Mouse (Mus musculus) heart, embryonic 10.5 days (tissue): ENCODE data around the gene Stum. TPM values are rescaled to one million over a fixed set of nuclear protein-coding genes. Genes with fewer than 3 reads are reported as not detected.
A peak's percentile ranks its signal among the peaks of the same experiment; 100 is the strongest.

Experiments
- DNase-seq: peaks from one replicate; pipeline ENCODE4 v3.0.0-alpha.2; 2017; ENCODE audit warnings: low spot score
- H3K27ac ChIP-seq: fragments of 300-500 bp; sonication (generic); 2 replicates; pipeline ENCODE4 v1.5.1; 2016; ENCODE audit warnings: mild to moderate bottlenecking
- H3K27me3 ChIP-seq: fragments of 300-500 bp; sonication (generic); 2 replicates; pipeline ENCODE4 v1.6.1; 2016; ENCODE audit warnings: mild to moderate bottlenecking; ENCODE audit not compliant: poor library complexity, insufficient read depth, severe bottlenecking
- H3K36me3 ChIP-seq: fragments of 300-500 bp; sonication (generic); 2 replicates; pipeline ENCODE4 v1.6.1; 2016; ENCODE audit warnings: mild to moderate bottlenecking, moderate library complexity
- H3K4me1 ChIP-seq: fragments of 300-500 bp; sonication (generic); 2 replicates; pipeline ENCODE4 v1.6.1; 2016; ENCODE audit warnings: mild to moderate bottlenecking
- H3K4me3 ChIP-seq: fragments of 300-500 bp; sonication (generic); 2 replicates; pipeline ENCODE4 v1.5.1; 2016; ENCODE audit warnings: mild to moderate bottlenecking, moderate library complexity
- H3K9me3 ChIP-seq: fragments of 300-500 bp; sonication (generic); 2 replicates; pipeline ENCODE4 v1.6.1; 2016; ENCODE audit warnings: mild to moderate bottlenecking, moderate library complexity
- WGBS: fragments of 180-500 bp; shearing (Covaris S2); methylation state at CpG from one replicate; pipeline ENCODE4 v1.1.7; 2016; 5-methylcytosine and 5-hydroxymethylcytosine counted together
- polyA plus RNA-seq: library from polyadenylated mRNA; unstranded; fragments of >200 nt; fragmentation: Nextera tagmentation; extraction: Ambion mirVana; gene quantifications from 2 replicates; pipeline ENCODE4 v1.2.1, GENCODE M21; 2016

Gene Stum
- polyA plus RNA-seq, 1 experiment from 2014 or later: 0.64 TPM

GRCm38 (mm10) chr1:180423008-180423639 lies 60.2 kb downstream of the Stum start:
- H3K4me1 ChIP-seq: peaks cover 50% of the 10 kb centered on the region
- H3K27ac ChIP-seq: no peak overlapping the region
- H3K9me3 ChIP-seq: no peaks in the 10 kb centered on the region
- no peak for DNase-seq
- H3K4me3 ChIP-seq: no peak overlapping the region
- WGBS: 55% methylated on average over 16 of the region's 16 CpGs
- peaks cover 17% of the 10 kb centered on the region for H3K36me3 ChIP-seq
- H3K27me3 ChIP-seq: peaks cover 5% of the 10 kb centered on the region; the same call in 1 of the 2 replicates

- 21% methylated on average over 11 of the region's 11 CpGs for WGBS
These were observed 61.1 kb downstream of the Stum start for GRCm38 (mm10) chr1:180422076-180422828.

GRCm38 (mm10) chr1:180421165-180421909 lies 62.0 kb downstream of the Stum start:
- H3K27ac ChIP-seq: peak overlapping the region; percentile 0; the same call in 1 of the 2 replicates
- peaks cover 24% of the 10 kb centered on the region for H3K36me3 ChIP-seq
- 57% methylated on average over 25 of the region's 25 CpGs for WGBS
- 0 out of 2 replicates have a peak, but pooled peaks cover 5% of the 10 kb centered on the region for H3K27me3 ChIP-seq
- no peak for DNase-seq
- no peak overlapping the region for H3K4me3 ChIP-seq
- H3K9me3 ChIP-seq: no peaks in the 10 kb centered on the region
- H3K4me1 ChIP-seq: peaks cover 51% of the 10 kb centered on the region

More at GRCm38 (mm10) chr1:180422076-180422828, 61.1 kb downstream of the Stum start:
- Histone ChIP-seq H3K27me3 (peaks cover 5% of the 10 kb centered on the region; the same call in 1 of the 2 replicates), H3K9me3 (no peaks in the 10 kb centered on the region), H3K4me3 (no peak overlapping the region), H3K36me3 (peaks cover 20% of the 10 kb centered on the region), H3K27ac (peak overlapping the region; percentile 0; the same call in 1 of the 2 replicates), H3K4me1 (peaks cover 46% of the 10 kb centered on the region)
- DNase-seq: peak; percentile 85

- H3K9me3 ChIP-seq: no peaks in the 10 kb centered on the region
- 67% methylated on average over 8 of the region's 8 CpGs for WGBS
- no peak overlapping the region for H3K27ac ChIP-seq
- peaks cover 31% of the 10 kb centered on the region for H3K36me3 ChIP-seq
- 0 out of 2 replicates have a peak, but pooled peaks cover 5% of the 10 kb centered on the region for H3K27me3 ChIP-seq
- H3K4me3 ChIP-seq: no peak overlapping the region
- no peak for DNase-seq
- H3K4me1 ChIP-seq: peaks cover 55% of the 10 kb centered on the region
These were observed 62.7 kb downstream of the Stum start for GRCm38 (mm10) chr1:180420496-180421164.

- WGBS: 85% methylated on average over 2 of the region's 2 CpGs
- Histone ChIP-seq H3K9me3 (no peaks in the 10 kb centered on the region), H3K27ac (no peak overlapping the region), H3K27me3 (peaks cover 6% of the 10 kb centered on the region; the same call in 1 of the 2 replicates), H3K36me3 (peaks cover 37% of the 10 kb centered on the region), H3K4me3 (no peak overlapping the region), H3K4me1 (peaks cover 59% of the 10 kb centered on the region)
- no peak for DNase-seq
These were observed 64.2 kb downstream of the Stum start for GRCm38 (mm10) chr1:180419059-180419458.

- H3K9me3 ChIP-seq: no peaks in the 10 kb centered on the region
- no peak overlapping the region for H3K27ac ChIP-seq
- WGBS: 55% methylated on average over 2 of the region's 2 CpGs
- peaks cover 24% of the 10 kb centered on the region for H3K27me3 ChIP-seq
- DNase-seq: no peak
- no peak overlapping the region for H3K4me3 ChIP-seq
- H3K36me3 ChIP-seq: peaks cover 44% of the 10 kb centered on the region
- peaks cover 44% of the 10 kb centered on the region for H3K4me1 ChIP-seq
These were observed 66.2 kb downstream of the Stum start for GRCm38 (mm10) chr1:180417118-180417517.

GRCm38 (mm10) chr1:180415836-180416235 lies 67.5 kb downstream of the Stum start:
- H3K27me3 ChIP-seq: peaks cover 20% of the 10 kb centered on the region
- peaks cover 44% of the 10 kb centered on the region for H3K36me3 ChIP-seq
- no peak overlapping the region for H3K4me3 ChIP-seq
- H3K9me3 ChIP-seq: no peaks in the 10 kb centered on the region
- H3K4me1 ChIP-seq: peaks cover 42% of the 10 kb centered on the region
- H3K27ac ChIP-seq: no peak overlapping the region
- no peak for DNase-seq
- WGBS: 78% methylated on average over 7 of the region's 7 CpGs

- H3K36me3 ChIP-seq: peaks cover 42% of the 10 kb centered on the region
- H3K4me1 ChIP-seq: peaks cover 42% of the 10 kb centered on the region
- H3K27ac ChIP-seq: no peak overlapping the region
- no peak overlapping the region for H3K4me3 ChIP-seq
- no peaks in the 10 kb centered on the region for H3K9me3 ChIP-seq
- no peak for DNase-seq
- peaks cover 20% of the 10 kb centered on the region for H3K27me3 ChIP-seq
- WGBS: 46% methylated on average over 4 of the region's 4 CpGs
These were observed 68.2 kb downstream of the Stum start for GRCm38 (mm10) chr1:180415064-180415463.

- Histone ChIP-seq H3K4me3 (no peak overlapping the region), H3K27ac (peak overlapping the region; percentile 43; the same call in 1 of the 2 replicates), H3K27me3 (peaks cover 20% of the 10 kb centered on the region), H3K9me3 (no peaks in the 10 kb centered on the region), H3K4me1 (peaks cover 62% of the 10 kb centered on the region), H3K36me3 (peaks cover 12% of the 10 kb centered on the region)
- WGBS: 48% methylated on average over 7 of the region's 7 CpGs
- no peak for DNase-seq
These were observed 73.0 kb downstream of the Stum start for GRCm38 (mm10) chr1:180410306-180410705.

GRCm38 (mm10) chr1:180409771-180410170 lies 73.5 kb downstream of the Stum start:
- H3K36me3 ChIP-seq: peaks cover 12% of the 10 kb centered on the region
- H3K27ac ChIP-seq: peak overlapping the region; percentile 43
- H3K9me3 ChIP-seq: no peaks in the 10 kb centered on the region
- no peak for DNase-seq
- WGBS: 55% methylated on average over 5 of the region's 5 CpGs
- peaks cover 59% of the 10 kb centered on the region for H3K4me1 ChIP-seq
- H3K27me3 ChIP-seq: peaks cover 20% of the 10 kb centered on the region
- no peak overlapping the region for H3K4me3 ChIP-seq

- Histone ChIP-seq H3K27ac (peak overlapping the region; percentile 43; the same call in 1 of the 2 replicates), H3K4me3 (no peak overlapping the region), H3K4me1 (peaks cover 68% of the 10 kb centered on the region), H3K9me3 (no peaks in the 10 kb centered on the region), H3K36me3 (peaks cover 5% of the 10 kb centered on the region), H3K27me3 (peaks cover 17% of the 10 kb centered on the region)
- no peak for DNase-seq
- WGBS: 53% methylated on average over 9 of the region's 9 CpGs
These were observed 74.5 kb downstream of the Stum start for GRCm38 (mm10) chr1:180408832-180409231.
